Mouse (Mus musculus) hindbrain, embryonic 12.5 days (tissue): Measurements from ENCODE around the gene Agrn. TPM values are rescaled to one million over a fixed set of nuclear protein-coding genes. Genes with fewer than 3 reads are reported as not detected.

Source experiments
- ATAC-seq: fragments of 200-750 bp; cut with Nextera tagmentation; 2 replicates; pipeline ENCODE4 v1.8.0; 2017; ENCODE audit warnings: moderate TSS enrichment; ENCODE audit not compliant: low FRiP score
- H3K27ac ChIP-seq: fragments of 300-500 bp; sonication (generic); 2 replicates; pipeline ENCODE4 v1.5.1; 2016; ENCODE audit warnings: mild to moderate bottlenecking
- H3K27me3 ChIP-seq: fragments of 300-500 bp; sonication (generic); 2 replicates; pipeline ENCODE4 v1.6.1; 2016; ENCODE audit warnings: mild to moderate bottlenecking
- H3K36me3 ChIP-seq: fragments of 300-500 bp; sonication (generic); 2 replicates; pipeline ENCODE4 v1.6.1; 2016; ENCODE audit warnings: mild to moderate bottlenecking
- H3K4me1 ChIP-seq: fragments of 300-500 bp; sonication (generic); 2 replicates; pipeline ENCODE4 v1.6.1; 2016
- H3K4me2 ChIP-seq: fragments of 300-500 bp; sonication (generic); replicated peaks from 2 replicates; pipeline ENCODE4 v1.6.1; 2016; ENCODE audit warnings: mild to moderate bottlenecking
- H3K4me3 ChIP-seq: fragments of 300-500 bp; sonication (generic); 2 replicates; pipeline ENCODE4 v1.5.1; 2016; ENCODE audit warnings: mild to moderate bottlenecking
- H3K9ac ChIP-seq: fragments of 300-500 bp; sonication (generic); 2 replicates; pipeline ENCODE4 v1.6.1; 2016; ENCODE audit warnings: mild to moderate bottlenecking, moderate library complexity
- H3K9me3 ChIP-seq: fragments of 300-500 bp; sonication (generic); replicated peaks from 2 replicates; pipeline ENCODE4 v1.6.1; 2016; ENCODE audit warnings: mild to moderate bottlenecking
- WGBS: fragments of 180-500 bp; shearing (Covaris S2); methylation state at CpG from one replicate; pipeline ENCODE4 v1.1.7; 2016; 5-methylcytosine and 5-hydroxymethylcytosine counted together
- polyA plus RNA-seq: library from polyadenylated mRNA; unstranded; fragments of >200 nt; fragmentation: Nextera tagmentation; extraction: Ambion mirVana; gene quantifications from 2 replicates; pipeline ENCODE4 v1.2.1, GENCODE M21; 2016

Agrn gene
- polyA plus RNA-seq: 161 and 178 TPM in 2 replicates

GRCm38 (mm10) chr4:156197131-156197828 lies at the start of gene Agrn:
Gene Agrn (minus strand): TSS chr4:156197488.
- peak within 1 kb of the TSS; percentile 97 for H3K9ac ChIP-seq
- H3K27ac ChIP-seq: peak within 1 kb of the TSS; percentile 96
- H3K9me3 ChIP-seq: no peaks in the 10 kb centered on the region
- H3K4me1 ChIP-seq: peaks cover 43% of the 10 kb centered on the region
- H3K36me3 ChIP-seq: peaks cover 20% of the 10 kb centered on the region
- H3K27me3 ChIP-seq: no peaks in the 10 kb centered on the region
- peak; percentile 81 for ATAC-seq
- 1% methylated on average over 52 of the region's 88 CpGs for WGBS
- peak within 1 kb of the TSS; percentile 89 for H3K4me2 ChIP-seq
- H3K4me3 ChIP-seq: peak within 1 kb of the TSS; percentile 94

DNA sequence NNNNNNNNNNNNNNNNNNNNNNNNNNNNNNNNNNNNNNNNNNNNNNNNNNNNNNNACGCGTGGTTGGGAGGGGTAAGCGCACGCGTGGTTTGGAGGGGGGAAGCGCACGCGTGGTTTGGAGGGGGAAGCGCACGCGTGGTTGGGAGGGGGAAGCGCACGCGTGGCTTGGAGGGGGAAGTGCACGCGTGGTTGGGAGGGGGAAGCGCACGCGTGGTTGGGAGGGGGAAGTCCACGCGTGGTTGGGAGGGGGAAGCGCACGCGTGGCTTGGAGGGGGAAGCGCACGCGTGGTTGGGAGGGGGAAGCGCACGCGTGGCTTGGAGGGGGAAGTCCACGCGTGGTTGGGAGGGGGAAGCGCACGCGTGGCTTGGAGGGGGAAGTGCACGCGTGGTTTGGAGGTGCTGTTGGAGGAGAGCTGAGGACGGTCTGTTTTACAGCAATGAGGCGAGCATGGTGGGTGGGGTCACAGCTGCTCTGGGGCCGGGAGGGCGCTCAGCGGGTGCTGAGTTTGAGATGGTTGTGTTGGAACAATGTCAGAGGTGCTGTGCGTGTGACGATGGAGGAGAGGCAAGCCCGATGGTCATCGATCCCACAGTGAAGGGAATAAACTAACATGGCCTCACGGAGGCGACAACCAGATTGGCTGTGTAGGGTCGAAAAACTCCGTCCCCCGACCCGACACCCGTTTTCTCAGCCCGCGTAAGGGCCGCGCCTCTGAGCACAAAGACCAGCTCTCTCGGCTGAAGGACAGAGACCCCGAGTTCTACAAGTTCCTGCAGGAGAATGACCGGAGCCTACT lies 39.6 kb upstream of the Agrn start:
- no peaks in the 10 kb centered on the region for H3K9me3 ChIP-seq
- no peaks in the 10 kb centered on the region for H3K27me3 ChIP-seq
- peak overlapping the region; percentile 85 for H3K4me2 ChIP-seq
- H3K27ac ChIP-seq: no peak overlapping the region
- H3K9ac ChIP-seq: peak overlapping the region; percentile 47; the same call in 1 of the 2 replicates
- 23% methylated on average over 58 of the region's 60 CpGs for WGBS
- peaks cover 21% of the 10 kb centered on the region for H3K4me1 ChIP-seq
- H3K4me3 ChIP-seq: peak overlapping the region; percentile 75
- no peak for ATAC-seq
- peaks cover 50% of the 10 kb centered on the region for H3K36me3 ChIP-seq

DNA sequence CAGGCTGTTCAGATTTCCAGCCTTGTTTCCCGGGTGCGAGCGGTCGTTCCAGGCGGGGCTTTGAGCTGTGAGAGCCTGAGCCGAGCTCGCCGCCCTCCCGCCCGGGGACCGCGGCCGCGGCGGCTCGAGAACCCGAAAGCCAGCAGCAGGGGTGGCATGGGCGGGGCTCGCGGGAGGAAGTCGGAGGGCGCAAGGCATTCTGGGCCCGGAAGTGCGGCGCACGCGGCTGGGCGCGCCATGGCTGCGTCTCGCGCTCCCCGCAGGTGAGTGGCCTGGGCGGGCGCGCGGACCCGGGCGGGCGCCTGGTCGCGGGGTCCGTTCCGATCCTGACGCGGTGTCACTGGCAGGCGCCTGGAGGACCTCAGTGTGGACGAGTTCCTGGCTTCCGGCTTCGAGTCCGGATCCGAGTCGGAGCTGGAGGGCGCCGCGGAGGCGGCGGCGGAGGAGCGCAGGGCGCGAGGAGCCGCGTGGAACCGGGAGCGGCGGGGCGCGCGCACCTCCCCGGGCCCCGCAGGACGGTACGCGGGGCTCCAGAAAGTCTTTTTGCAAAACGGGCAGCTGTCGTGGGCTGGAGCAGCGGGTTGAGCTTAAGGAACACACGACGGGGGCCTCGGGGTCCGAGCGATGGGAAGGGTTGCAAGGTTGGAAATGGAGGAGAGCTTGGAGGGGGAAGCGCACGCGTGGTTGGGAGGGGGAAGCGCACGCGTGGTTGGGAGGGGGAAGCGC lies 38.7 kb upstream of the Agrn start, which contains the start of gene Noc2l:
TSS of gene Noc2l (plus strand) at position 203 of the 726 bp plus-strand sequence.
- H3K36me3 ChIP-seq: peaks cover 50% of the 10 kb centered on the region
- H3K9ac ChIP-seq: peak within 1 kb of the TSS; percentile 81
- H3K4me2 ChIP-seq: peak within 1 kb of the TSS; percentile 85
- H3K4me3 ChIP-seq: peak within 1 kb of the TSS; percentile 75
- H3K27me3 ChIP-seq: no peaks in the 10 kb centered on the region
- ATAC-seq: peak; percentile 88
- peak within 1 kb of the TSS; percentile 91 for H3K27ac ChIP-seq
- WGBS: under 1% methylated on average over 78 of the region's 90 CpGs
- no peaks in the 10 kb centered on the region for H3K9me3 ChIP-seq
- H3K4me1 ChIP-seq: peaks cover 21% of the 10 kb centered on the region

GRCm38 (mm10) chr4:156235360-156235770 lies 38.1 kb upstream of the Agrn start:
- Histone ChIP-seq H3K27me3 (no peaks in the 10 kb centered on the region), H3K27ac (peak overlapping the region; percentile 86), H3K4me3 (peak overlapping the region; percentile 75), H3K9me3 (no peaks in the 10 kb centered on the region), H3K4me2 (peak overlapping the region; percentile 85), H3K9ac (peak overlapping the region; percentile 79), H3K4me1 (peaks cover 21% of the 10 kb centered on the region), H3K36me3 (peaks cover 50% of the 10 kb centered on the region)
- 1% methylated on average over 15 of the region's 15 CpGs for WGBS
- peak; percentile 52 for ATAC-seq

- Histone ChIP-seq H3K9me3 (no peaks in the 10 kb centered on the region), H3K4me3 (peak within 1 kb of the TSS; percentile 75), H3K27me3 (no peaks in the 10 kb centered on the region), H3K27ac (peak within 1 kb of the TSS; percentile 91), H3K9ac (peak within 1 kb of the TSS; percentile 81), H3K36me3 (peaks cover 50% of the 10 kb centered on the region), H3K4me1 (peaks cover 21% of the 10 kb centered on the region), H3K4me2 (peak within 1 kb of the TSS; percentile 85)
- under 1% methylated on average over 38 of the region's 48 CpGs for WGBS
- ATAC-seq: peak; percentile 65
These were observed 37.5 kb upstream of the Agrn start, which contains the start of gene Plekhn1 for GRCm38 (mm10) chr4:156234701-156235213. Gene Plekhn1 (minus strand): TSS chr4:156234857.

DNA sequence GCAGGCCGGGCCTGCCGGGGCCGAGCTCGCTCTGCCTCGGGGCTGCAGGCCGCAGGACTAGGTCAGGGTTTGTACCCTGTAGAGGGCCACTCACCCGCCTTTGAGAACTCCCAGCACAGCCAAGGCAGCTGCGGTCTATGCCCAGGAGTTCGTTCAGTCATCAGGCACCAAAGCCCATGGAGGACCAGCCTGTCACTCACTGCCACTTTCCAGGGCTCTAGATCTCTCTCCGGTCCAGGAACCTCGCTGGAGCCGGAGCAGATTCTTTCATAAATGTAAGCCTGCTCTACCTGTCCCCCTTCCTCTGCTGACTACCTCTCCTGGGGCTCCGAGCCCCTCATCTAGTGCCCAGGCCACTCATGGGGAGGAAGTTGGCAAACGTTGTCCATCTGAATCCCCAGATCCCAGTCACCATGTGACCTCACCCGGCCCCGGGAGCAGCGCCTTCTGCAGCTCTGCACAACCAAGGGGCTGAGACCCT lies 36.8 kb upstream of the Agrn start:
- no peaks in the 10 kb centered on the region for H3K9me3 ChIP-seq
- peaks cover 21% of the 10 kb centered on the region for H3K4me1 ChIP-seq
- peak overlapping the region; percentile 85 for H3K4me2 ChIP-seq
- under 1% methylated on average over 17 of the region's 17 CpGs for WGBS
- peaks cover 50% of the 10 kb centered on the region for H3K36me3 ChIP-seq
- no peaks in the 10 kb centered on the region for H3K27me3 ChIP-seq
- peak; percentile 46; the same call in 1 of the 2 replicates for ATAC-seq
- H3K4me3 ChIP-seq: peak overlapping the region; percentile 70
- peak overlapping the region; percentile 91 for H3K27ac ChIP-seq
- peak overlapping the region; percentile 81 for H3K9ac ChIP-seq

DNA sequence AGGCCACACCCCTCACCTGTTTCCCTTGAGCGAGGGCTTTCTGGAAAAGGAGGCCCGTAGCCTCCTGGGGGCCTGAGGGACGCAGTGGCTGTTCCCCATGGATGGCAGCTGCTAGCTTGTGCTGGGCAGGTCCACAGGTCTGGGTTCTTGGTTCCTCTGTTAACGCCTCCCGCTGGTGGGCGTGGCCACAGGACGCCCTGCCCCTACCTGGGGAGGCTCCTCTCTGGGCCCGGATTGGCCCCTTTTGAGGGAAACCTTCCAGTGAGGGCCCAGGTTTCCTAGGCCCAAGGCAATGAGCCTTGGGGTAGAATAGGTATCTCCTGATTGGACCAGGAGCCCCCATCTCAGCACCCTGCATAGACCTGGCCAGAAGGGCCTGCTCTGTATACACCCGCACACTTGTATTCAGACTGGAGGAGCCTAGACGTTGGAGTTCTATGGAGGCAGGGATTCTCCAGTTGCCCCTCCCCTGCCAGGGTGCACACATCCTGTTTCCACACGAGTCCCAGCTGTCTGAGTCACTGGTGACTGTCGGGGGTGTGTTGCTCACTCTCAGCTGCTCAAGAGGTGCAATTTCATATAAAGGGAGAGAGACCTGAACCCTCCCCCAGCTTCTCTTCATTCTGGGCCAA lies 31.2 kb upstream of the Agrn start:
- H3K9me3 ChIP-seq: no peaks in the 10 kb centered on the region
- peaks cover 9% of the 10 kb centered on the region for H3K4me1 ChIP-seq
- no peak overlapping the region for H3K4me3 ChIP-seq
- no peaks in the 10 kb centered on the region for H3K27me3 ChIP-seq
- H3K27ac ChIP-seq: no peak overlapping the region
- H3K9ac ChIP-seq: no peak overlapping the region; the same call in 1 of the 2 replicates
- 0 out of 2 replicates have a peak, but pooled peaks have one; percentile 17 for ATAC-seq
- WGBS: 26% methylated on average over 12 of the region's 12 CpGs
- no peak overlapping the region for H3K4me2 ChIP-seq
- H3K36me3 ChIP-seq: peaks cover 40% of the 10 kb centered on the region

GRCm38 (mm10) chr4:156227752-156228392 lies 30.6 kb upstream of the Agrn start:
- no peak overlapping the region for H3K27ac ChIP-seq
- 0 out of 2 replicates have a peak, but pooled peaks have one; percentile 33 for ATAC-seq
- H3K36me3 ChIP-seq: peaks cover 40% of the 10 kb centered on the region
- peaks cover 4% of the 10 kb centered on the region; the same call in 1 of the 2 replicates for H3K4me1 ChIP-seq
- WGBS: 36% methylated on average over 18 of the region's 18 CpGs
- no peaks in the 10 kb centered on the region for H3K9me3 ChIP-seq
- H3K4me2 ChIP-seq: no peak overlapping the region
- no peaks in the 10 kb centered on the region for H3K27me3 ChIP-seq
- H3K9ac ChIP-seq: no peak overlapping the region; the same call in 1 of the 2 replicates
- H3K4me3 ChIP-seq: no peak overlapping the region

GRCm38 (mm10) chr4:156224276-156224675 lies 27.0 kb upstream of the Agrn start:
- ATAC-seq: no peak
- Histone ChIP-seq H3K4me2 (no peak overlapping the region), H3K27ac (no peak overlapping the region), H3K9ac (no peak overlapping the region), H3K4me3 (no peak overlapping the region), H3K4me1 (peaks cover 4% of the 10 kb centered on the region; the same call in 1 of the 2 replicates), H3K27me3 (no peaks in the 10 kb centered on the region), H3K36me3 (peaks cover 16% of the 10 kb centered on the region), H3K9me3 (no peaks in the 10 kb centered on the region)
- WGBS: 95% methylated on average over 2 of the region's 2 CpGs

GRCm38 (mm10) chr4:156219936-156220335 lies 22.6 kb upstream of the Agrn start:
- peaks cover 9% of the 10 kb centered on the region; the same call in 1 of the 2 replicates for H3K36me3 ChIP-seq
- no peak overlapping the region for H3K4me2 ChIP-seq
- no peaks in the 10 kb centered on the region for H3K9me3 ChIP-seq
- H3K4me3 ChIP-seq: no peak overlapping the region
- WGBS: 90% methylated on average over 11 of the region's 11 CpGs
- no peaks in the 10 kb centered on the region for H3K4me1 ChIP-seq
- no peaks in the 10 kb centered on the region for H3K27me3 ChIP-seq
- H3K9ac ChIP-seq: no peak overlapping the region
- ATAC-seq: no peak
- no peak overlapping the region for H3K27ac ChIP-seq

DNA sequence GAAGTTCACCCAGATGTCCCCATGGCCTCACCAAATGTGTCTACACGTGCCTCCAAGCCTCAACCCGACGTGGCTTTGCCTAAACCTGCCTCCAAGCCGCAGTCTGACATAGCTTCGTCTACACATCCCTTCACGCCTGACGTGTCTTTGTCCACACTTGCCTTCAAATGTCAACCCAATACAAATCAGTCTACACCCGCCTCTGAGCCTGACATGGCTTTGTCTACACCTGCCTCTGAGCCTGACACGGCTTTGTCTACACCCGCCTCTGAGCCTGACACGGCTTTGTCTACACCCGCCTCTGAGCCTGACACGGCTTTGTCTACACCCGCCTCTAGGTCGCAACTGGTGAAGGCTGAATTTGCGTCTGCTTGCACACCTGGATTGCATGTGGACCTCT lies 20.6 kb upstream of the Agrn start:
- no peaks in the 10 kb centered on the region for H3K4me1 ChIP-seq
- no peaks in the 10 kb centered on the region for H3K9me3 ChIP-seq
- no peak overlapping the region for H3K27ac ChIP-seq
- 86% methylated on average over 16 of the region's 16 CpGs for WGBS
- H3K4me2 ChIP-seq: no peak overlapping the region
- peaks cover 9% of the 10 kb centered on the region; the same call in 1 of the 2 replicates for H3K36me3 ChIP-seq
- no peak overlapping the region for H3K9ac ChIP-seq
- no peaks in the 10 kb centered on the region for H3K27me3 ChIP-seq
- no peak for ATAC-seq
- H3K4me3 ChIP-seq: no peak overlapping the region
